Mouse (Mus musculus) cerebellum, postnatal 14 days (tissue): Measurements from ENCODE around the gene Yipf3.
A peak's percentile ranks its signal among the peaks of the same experiment; 100 is the strongest.

Experiments used
- DNase-seq, 2 experiments: peaks; one replicate each; pipeline ENCODE4 v3.0.0; 2021; ENCODE audit warnings: mixed read lengths in 2 of 2

Gene Yipf3

GRCm38 (mm10) chr17:46255147-46255546, 7.3 kb downstream of the Yipf3 start:
- DNase-seq: no peak

GRCm38 (mm10) chr17:46258279-46259053, 10.6 kb downstream of the Yipf3 start:
- no peak for DNase-seq

- DNase-seq: no peak
These were observed 11.8 kb downstream of the Yipf3 start for GRCm38 (mm10) chr17:46259675-46260074.

GRCm38 (mm10) chr17:46262201-46262694, 14.4 kb downstream of the Yipf3 start:
- no peak for DNase-seq

GRCm38 (mm10) chr17:46265502-46265901, 17.6 kb downstream of the Yipf3 start:
- no peak for DNase-seq

- peak; percentile 95 for DNase-seq
These were observed 18.2 kb downstream of the Yipf3 start for GRCm38 (mm10) chr17:46265918-46266618.

GRCm38 (mm10) chr17:46266986-46267385, 19.1 kb downstream of the Yipf3 start:
- no peak for DNase-seq

- DNase-seq: no peak
These were observed 19.6 kb downstream of the Yipf3 start for GRCm38 (mm10) chr17:46267511-46267910.

GRCm38 (mm10) chr17:46268026-46268720, 20.3 kb downstream of the Yipf3 start:
- DNase-seq: no peak

GRCm38 (mm10) chr17:46269771-46270534, 22.1 kb downstream of the Yipf3 start:
- no peak for DNase-seq

- no peak for DNase-seq
These were observed 24.2 kb downstream of the Yipf3 start for GRCm38 (mm10) chr17:46272058-46272457.

- no peak for DNase-seq
These were observed 24.8 kb downstream of the Yipf3 start for GRCm38 (mm10) chr17:46272675-46273074.

- no peak for DNase-seq
These were observed 25.9 kb downstream of the Yipf3 start for GRCm38 (mm10) chr17:46273803-46274236.

- no peak for DNase-seq
These were observed 26.6 kb downstream of the Yipf3 start for GRCm38 (mm10) chr17:46274465-46274864.

GRCm38 (mm10) chr17:46275034-46275433, 27.2 kb downstream of the Yipf3 start:
- DNase-seq: no peak

GRCm38 (mm10) chr17:46275506-46275905, 27.6 kb downstream of the Yipf3 start:
- no peak for DNase-seq

- no peak for DNase-seq
These were observed 29.7 kb downstream of the Yipf3 start for GRCm38 (mm10) chr17:46277586-46277985.

- DNase-seq: no peak
These were observed 30.3 kb downstream of the Yipf3 start for GRCm38 (mm10) chr17:46278011-46278765.

GRCm38 (mm10) chr17:46282483-46283123, 34.7 kb downstream of the Yipf3 start, which contains the start of gene Tjap1:
Gene Tjap1, minus strand, starts transcription at chr17:46283026.
- peak; percentile 90 to 93 for DNase-seq

- DNase-seq: no peak
These were observed 35.3 kb downstream of the Yipf3 start for GRCm38 (mm10) chr17:46283140-46283539.

GRCm38 (mm10) chr17:46283911-46284310, 36.0 kb downstream of the Yipf3 start:
- no peak for DNase-seq
